ENCODE assay signal across 16 mouse cellular contexts in genomic region chr9:106154106-106154505, GRCm38 (mm10). TPM values are rescaled to one million over a fixed set of nuclear protein-coding genes. Genes with fewer than 3 reads are reported as not detected.
DNase-seq lines count a peak whose midpoint lies in the region; ATAC-seq and TF ChIP-seq lines count a peak whose summit lies in the region.
"Had no signal": no experiment of that assay in that cellular context is flagged by ENCODE, and none has a peak within 500 bp of the region (broad histone marks: within the 10 kb centered on the region; RNA-seq: fewer than 3 reads in every experiment).

No protein-coding gene starts in this region.

- no peak overlapping the region for H3K27ac ChIP-seq in kidney, embryonic 14.5 days (ENCODE audit: low read depth, low read length)
- no peak overlapping the region for H3K27ac ChIP-seq in limb, embryonic 10.5 days
- H3K27ac ChIP-seq in layer of hippocampus, adult 2 months: no peak overlapping the region
- H3K27ac ChIP-seq: stomach, postnatal 0 days had no signal

- DNase-seq in cerebellum, adult 18-20 months: peak; percentile 44 to 46
- DNase-seq in kidney, adult 18-20 months: peak; percentile 52
- peak; percentile 61 for DNase-seq in Patski (ENCODE audit: low read depth, low spot score)
- DNase-seq in kidney, postnatal 25 days: peak; percentile 49 to 73
- no peak for DNase-seq in limb, embryonic 10.5 days (ENCODE audit: low spot score)
- no peak for DNase-seq in layer of hippocampus, adult 2 months (ENCODE audit: low spot score in 2 of 2)
- DNase-seq: B cell, adult 2 months; heart, postnatal 36 days; lung, adult 2 months; right cerebral cortex, postnatal 4 days had no signal

- in situ Hi-C loops in Patski (cut with MboI; ENCODE audit: low pct_unique_long_range_greater_than_20kb): no loop called here

- no peak overlapping the region for H3K9ac ChIP-seq in kidney, embryonic 14.5 days (ENCODE audit: low read depth, low read length)

- POLR2A ChIA-PET in Patski (lab: Charles Lee): no interaction called here

- H3K4me3 ChIP-seq in kidney, embryonic 14.5 days (ENCODE audit: low read length): no peak overlapping the region
- no peak overlapping the region for H3K4me3 ChIP-seq in limb, embryonic 10.5 days
- no peak overlapping the region for H3K4me3 ChIP-seq in layer of hippocampus, adult 2 months
- H3K4me3 ChIP-seq: megakaryocyte, embryonic 14.5 days had no signal

- 0 out of 2 replicates have a peak, but pooled peaks cover 2% of the 10 kb centered on the region for H3K4me1 ChIP-seq in kidney, embryonic 14.5 days (ENCODE audit: control insufficient read depth, insufficient read depth, low read length)
- H3K4me1 ChIP-seq in limb, embryonic 10.5 days: peaks cover 5% of the 10 kb centered on the region

- H3K36me3 ChIP-seq in kidney, embryonic 14.5 days (ENCODE audit: control insufficient read depth, insufficient read depth, low read length): no peaks in the 10 kb centered on the region
- H3K36me3 ChIP-seq in limb, embryonic 10.5 days: no peaks in the 10 kb centered on the region

- H3K9me3 ChIP-seq in kidney, embryonic 14.5 days (ENCODE audit: control insufficient read depth, low read length): no peaks in the 10 kb centered on the region
- H3K9me3 ChIP-seq in limb, embryonic 10.5 days (replicated peaks): no peaks in the 10 kb centered on the region
- H3K9me3 ChIP-seq: megakaryocyte, embryonic 14.5 days had no signal

- no peak for ATAC-seq in cerebellum, adult (ENCODE audit: insufficient number of reproducible peaks, low FRiP score, low TSS enrichment)
- ATAC-seq in kidney, embryonic 14.5 days (ENCODE audit: low FRiP score, low TSS enrichment): no peak
- peak; percentile 94 for ATAC-seq in Patski

- no peak overlapping the region for H3K4me2 ChIP-seq in kidney, embryonic 14.5 days (replicated peaks; ENCODE audit: low read depth, low read length)

- CTCF ChIA-PET in Patski (lab: Charles Lee): no interaction called here

- WGBS in kidney, embryonic 14.5 days: 86% methylated on average over 9 of the region's 9 CpGs
- 90% methylated on average over 9 of the region's 9 CpGs for WGBS in limb, embryonic 10.5 days

- no peak for TF ChIP-seq CTCF in Patski (IDR thresholded peaks at IDR 0.05)
- TF ChIP-seq CTCF in layer of hippocampus, adult 2 months (conservative IDR thresholded peaks at IDR 0.05): no peak

- peaks cover 14% of the 10 kb centered on the region for H3K27me3 ChIP-seq in kidney, embryonic 14.5 days (ENCODE audit: control insufficient read depth, insufficient read depth, low read length)
- H3K27me3 ChIP-seq in Patski: peaks cover 8% of the 10 kb centered on the region
- peaks cover 54% of the 10 kb centered on the region for H3K27me3 ChIP-seq in limb, embryonic 10.5 days (ENCODE audit: low read depth, poor library complexity, severe bottlenecking)

RNA-seq across cellular contexts. Expression of gene Glyctk, which starts 3.8 kb away (rescaled TPM):
- polyA plus RNA-seq in kidney, embryonic 14.5 days (2014; fragmentation: Nextera tagmentation; extraction: Ambion mirVana): 1.3 and 4.2 TPM in 2 replicates
- polyA plus RNA-seq in Patski (2021): 1.2 TPM
- 0.83 and 1.9 TPM in 2 replicates for polyA plus RNA-seq in limb, embryonic 10.5 days (2016; fragmentation: Nextera tagmentation; extraction: Ambion mirVana)
- 1 to 10 TPM; 4.2 TPM for total RNA-seq in layer of hippocampus, adult 2 months (2021)

RNA-seq across cellular contexts. Expression of gene Wdr82, which starts 16.6 kb away (rescaled TPM):
- 27.1 and 38.1 TPM in 2 replicates for polyA plus RNA-seq in kidney, embryonic 14.5 days (2014; fragmentation: Nextera tagmentation; extraction: Ambion mirVana)
- polyA plus RNA-seq in Patski (2021): 82.0 TPM
- 26.2 and 28.8 TPM in 2 replicates for polyA plus RNA-seq in limb, embryonic 10.5 days (2016; fragmentation: Nextera tagmentation; extraction: Ambion mirVana)
- total RNA-seq in layer of hippocampus, adult 2 months (2021): 100 to 1,000 TPM; 134 TPM

RNA-seq across cellular contexts. Expression of gene Ppm1m, which starts 45.4 kb away (rescaled TPM):
- polyA plus RNA-seq in kidney, embryonic 14.5 days (2014; fragmentation: Nextera tagmentation; extraction: Ambion mirVana): 36.4 and 43.1 TPM in 2 replicates
- polyA plus RNA-seq in Patski (2021): 62.8 TPM
- 53.1 and 57.5 TPM in 2 replicates for polyA plus RNA-seq in limb, embryonic 10.5 days (2016; fragmentation: Nextera tagmentation; extraction: Ambion mirVana)
- total RNA-seq in layer of hippocampus, adult 2 months (2021): 10 to 100 TPM; 19.4 to 21.8 TPM

RNA-seq across cellular contexts. Expression of gene Twf2, which starts 48.8 kb away (rescaled TPM):
- polyA plus RNA-seq in kidney, embryonic 14.5 days (2014; fragmentation: Nextera tagmentation; extraction: Ambion mirVana): 77.9 and 80.8 TPM in 2 replicates
- 30.7 TPM for polyA plus RNA-seq in Patski (2021)
- polyA plus RNA-seq in limb, embryonic 10.5 days (2016; fragmentation: Nextera tagmentation; extraction: Ambion mirVana): 75.1 and 76.6 TPM in 2 replicates
- total RNA-seq in layer of hippocampus, adult 2 months (2021): 10 to 100 TPM; 52.4 to 58.9 TPM

RNA-seq across cellular contexts. Expression of gene Col6a4, which starts 57.5 kb away (rescaled TPM):
- 0.50 and 0.76 TPM in 2 replicates for polyA plus RNA-seq in kidney, embryonic 14.5 days (2014; fragmentation: Nextera tagmentation; extraction: Ambion mirVana)
- polyA plus RNA-seq in Patski (2021): 0.21 TPM
- polyA plus RNA-seq in limb, embryonic 10.5 days (2016; fragmentation: Nextera tagmentation; extraction: Ambion mirVana): 0.09 TPM in 1 of 2 replicates, not detected in the other
- 1 to 10 TPM in 1 of 2 experiments, under 1 TPM in 1; 0.76 to 2.1 TPM for total RNA-seq in layer of hippocampus, adult 2 months (2021)
- total RNA-seq: heart, postnatal 36 days; MEL had no signal
- polyA plus RNA-seq: embryonic facial prominence, embryonic 11.5 days had no signal

Comparison
In these comparisons a context has a peak if more than half of its experiments do, and no peak if none do; other contexts are left out.
1. DNase-seq: peak in cerebellum, adult 18-20 months (2 of 2), kidney, adult 18-20 months (single experiment), Patski (single experiment) and kidney, postnatal 25 days (2 of 2); none in limb, embryonic 10.5 days (single experiment) and layer of hippocampus, adult 2 months (0 of 2).